Comparison of ENCODE assay signal across 9 mouse cellular contexts in the genomic region with DNA sequence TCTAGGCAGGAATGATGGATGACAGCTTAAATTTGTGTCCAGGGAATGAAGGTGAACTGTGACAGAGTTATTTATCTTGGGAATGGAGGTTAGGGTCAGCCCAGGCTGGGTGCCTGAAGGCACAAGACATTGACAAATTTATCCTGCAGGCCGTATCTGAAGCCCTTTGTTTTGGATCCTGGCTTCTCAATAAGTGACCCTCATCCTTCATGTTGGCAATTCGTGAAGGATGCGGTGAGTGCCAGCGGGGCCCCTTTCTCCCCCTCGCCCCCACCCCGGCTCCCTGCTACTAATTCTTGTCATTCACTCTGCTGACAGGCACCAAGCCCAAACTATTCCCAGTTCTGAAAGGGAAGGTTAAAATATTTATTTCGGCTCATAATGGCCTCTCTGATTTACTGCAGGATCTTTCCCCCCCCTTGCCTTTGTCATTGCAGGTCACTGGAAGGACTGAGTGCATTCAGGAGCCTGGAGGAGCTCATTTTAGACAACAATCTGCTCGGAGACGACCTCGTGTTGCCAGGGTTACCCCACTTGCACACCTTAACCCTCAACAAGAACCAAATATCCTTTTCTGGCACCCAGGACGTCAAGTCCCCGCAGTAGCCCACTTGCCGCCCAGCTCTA.
DNase-seq lines count a peak whose midpoint lies in the region; ATAC-seq lines count a peak whose summit lies in the region.
"Had no signal": no experiment of that assay in that cellular context is flagged by ENCODE, and none has a peak within 500 bp of the region (broad histone marks: within the 10 kb centered on the region; RNA-seq: fewer than 3 reads in every experiment).

No protein-coding gene starts in this region.

- H3K9ac ChIP-seq in heart, embryonic 11.5 days (ENCODE audit: low read depth, low read length): no peak overlapping the region
- H3K9ac ChIP-seq: embryonic facial prominence, embryonic 15.5 days had no signal

- intact Hi-C loops in left cerebral cortex, postnatal 10 days (cut with DNase I): loop anchor here (2.0 to 10.0 kb wide), 5 partner anchors 200 to 827 kb away; no protein-coding TSS in a partner anchor

- H3K4me1 ChIP-seq in heart, embryonic 11.5 days (ENCODE audit: control insufficient read depth, insufficient read depth, low read length): no peaks in the 10 kb centered on the region; the same call in 1 of the 2 replicates

- no peak for DNase-seq in heart, adult 8-10 months (ENCODE audit: low spot score)
- DNase-seq in embryo, embryonic 11.5 days (ENCODE audit: low read depth, low spot score): peak; percentile 68
- peak; percentile 34 for DNase-seq in kidney, adult 18-20 months
- DNase-seq in neural tube, embryonic 10.5 days (ENCODE audit: extremely low spot score, low spot score): peak; percentile 86
- no peak for DNase-seq in ovary, postnatal 36 days (ENCODE audit: low spot score)
- DNase-seq in right cerebral cortex, postnatal 36 days (ENCODE audit: low spot score in 2 of 2): no peak
- DNase-seq in left cerebral cortex, postnatal 10 days (ENCODE audit: extremely low spot score in 1 of 2, low spot score in 2 of 2): no peak

- no peaks in the 10 kb centered on the region for H3K27me3 ChIP-seq in heart, embryonic 11.5 days (ENCODE audit: control insufficient read depth, insufficient read depth, low read length)
- H3K27me3 ChIP-seq: embryonic facial prominence, embryonic 15.5 days had no signal

- H3K27ac ChIP-seq in heart, embryonic 11.5 days (ENCODE audit: low read depth, low read length): no peak overlapping the region

- no peaks in the 10 kb centered on the region for H3K36me3 ChIP-seq in heart, embryonic 11.5 days (ENCODE audit: control insufficient read depth, insufficient read depth, low read length)
- H3K36me3 ChIP-seq: embryonic facial prominence, embryonic 15.5 days had no signal

- no peak overlapping the region for H3K4me3 ChIP-seq in heart, embryonic 11.5 days (ENCODE audit: low read depth, low read length)
- H3K4me3 ChIP-seq: embryonic facial prominence, embryonic 15.5 days had no signal

- 0 out of 2 replicates have a peak overlapping the region, but pooled peaks have one; percentile 32 for H3K4me2 ChIP-seq in heart, embryonic 11.5 days
- H3K4me2 ChIP-seq: embryonic facial prominence, embryonic 15.5 days had no signal

- ATAC-seq in heart, embryonic 11.5 days (replicated peaks; ENCODE audit: insufficient number of reproducible peaks, low FRiP score, low TSS enrichment): no peak

- 49% methylated on average over 13 of the region's 13 CpGs for WGBS in heart, embryonic 11.5 days (ENCODE audit: insufficient replicate concordance)

- H3K9me3 ChIP-seq in heart, embryonic 11.5 days (replicated peaks; ENCODE audit: control insufficient read depth, low read length): no peaks in the 10 kb centered on the region
- H3K9me3 ChIP-seq: embryonic facial prominence, embryonic 15.5 days had no signal

Comparison
In these comparisons a context has a peak if more than half of its experiments do, and no peak if none do; other contexts are left out.
1. DNase-seq: peak in embryo, embryonic 11.5 days (single experiment), kidney, adult 18-20 months (single experiment) and neural tube, embryonic 10.5 days (single experiment); none in heart, adult 8-10 months (single experiment), ovary, postnatal 36 days (single experiment), right cerebral cortex, postnatal 36 days (0 of 2) and left cerebral cortex, postnatal 10 days (0 of 2).